9 mouse cellular contexts compared by ENCODE assay signal in the genomic region with DNA sequence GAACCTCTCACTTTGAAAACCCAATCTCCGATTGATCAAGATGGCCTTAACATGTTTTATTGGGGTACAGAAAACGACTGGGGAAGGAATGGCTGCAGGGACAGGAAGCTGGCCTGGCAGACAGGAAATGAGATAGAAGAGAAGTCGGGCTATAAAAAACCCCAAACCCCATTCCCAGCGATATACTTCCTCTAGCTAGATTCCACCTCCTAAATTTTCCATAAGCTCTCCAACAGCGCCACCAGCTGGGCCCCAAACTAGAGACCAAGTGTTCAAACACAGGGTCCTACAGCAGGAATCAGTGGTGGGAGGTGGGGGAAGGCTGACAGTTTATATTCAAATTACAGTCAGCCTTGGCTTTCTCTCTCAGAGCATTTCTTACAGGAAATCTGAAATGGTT. TPM values are rescaled to one million over a fixed set of nuclear protein-coding genes. Genes with fewer than 3 reads are reported as not detected.
A peak's percentile ranks its signal among the peaks of the same experiment; 100 is the strongest.
DNase-seq lines count a peak whose midpoint lies in the region; ATAC-seq and TF ChIP-seq lines count a peak whose summit lies in the region.
"Had no signal": no experiment of that assay in that cellular context is flagged by ENCODE, and none has a peak within 500 bp of the region (broad histone marks: within the 10 kb centered on the region; RNA-seq: fewer than 3 reads in every experiment).

No protein-coding gene starts in this region.

- H3K9ac ChIP-seq in forebrain, embryonic 12.5 days: no peak overlapping the region
- H3K9ac ChIP-seq in forebrain, embryonic 16.5 days (replicated peaks; ENCODE audit: low read depth, low read length): no peak overlapping the region
- H3K9ac ChIP-seq in neural tube, embryonic 15.5 days (replicated peaks): no peak overlapping the region
- no peak overlapping the region for H3K9ac ChIP-seq in hindbrain, postnatal 0 days (replicated peaks; ENCODE audit: low read length)

- WGBS in forebrain, embryonic 12.5 days: 49% methylated on average over 5 of the region's 5 CpGs
- 47% methylated on average over 5 of the region's 5 CpGs for WGBS in forebrain, embryonic 16.5 days
- WGBS in neural tube, embryonic 15.5 days: 54% methylated on average over 5 of the region's 5 CpGs
- WGBS in hindbrain, postnatal 0 days: 51% methylated on average over 5 of the region's 5 CpGs

- intact Hi-C loops in left cerebral cortex, postnatal 10 days (cut with DNase I): no loop called here

- ATAC-seq in forebrain, embryonic 12.5 days (ENCODE audit: low FRiP score): no peak
- no peak for ATAC-seq in forebrain, embryonic 16.5 days
- ATAC-seq in neural tube, embryonic 15.5 days (ENCODE audit: low FRiP score): no peak
- no peak for ATAC-seq in hindbrain, postnatal 0 days

- H3K27me3 ChIP-seq in forebrain, embryonic 12.5 days: no peaks in the 10 kb centered on the region
- no peaks in the 10 kb centered on the region for H3K27me3 ChIP-seq in forebrain, embryonic 16.5 days (replicated peaks; ENCODE audit: control insufficient read depth, insufficient read depth, low read length)
- no peaks in the 10 kb centered on the region for H3K27me3 ChIP-seq in neural tube, embryonic 15.5 days (replicated peaks)
- H3K27me3 ChIP-seq in hindbrain, postnatal 0 days (ENCODE audit: insufficient read depth, low read length): no peaks in the 10 kb centered on the region

- H3K36me3 ChIP-seq in forebrain, embryonic 12.5 days (replicated peaks): no peaks in the 10 kb centered on the region
- no peaks in the 10 kb centered on the region for H3K36me3 ChIP-seq in forebrain, embryonic 16.5 days (ENCODE audit: control insufficient read depth, insufficient read depth)
- H3K36me3 ChIP-seq in neural tube, embryonic 15.5 days: no peaks in the 10 kb centered on the region
- H3K36me3 ChIP-seq in hindbrain, postnatal 0 days (ENCODE audit: insufficient read depth, low read length): no peaks in the 10 kb centered on the region
- H3K36me3 ChIP-seq: G1E had no signal

- no peak for TF ChIP-seq POLR2A in bone marrow macrophage, adult 2 months (IDR thresholded peaks at IDR 0.05; ENCODE audit: borderline replicate concordance, low read depth, low read length)

- no peak overlapping the region for H3K4me3 ChIP-seq in forebrain, embryonic 12.5 days (replicated peaks)
- no peak overlapping the region for H3K4me3 ChIP-seq in forebrain, embryonic 16.5 days (replicated peaks; ENCODE audit: low read length)
- no peak overlapping the region for H3K4me3 ChIP-seq in neural tube, embryonic 15.5 days (replicated peaks)
- no peak overlapping the region for H3K4me3 ChIP-seq in bone marrow macrophage, adult 2 months (ENCODE audit: insufficient read depth, low read length)
- no peak overlapping the region for H3K4me3 ChIP-seq in hindbrain, postnatal 0 days (ENCODE audit: low read length)

- peak; percentile 70 for TF ChIP-seq CTCF in bone marrow macrophage, adult 2 months (IDR thresholded peaks at IDR 0.05; ENCODE audit: low read depth, low read length)
- TF ChIP-seq CTCF in hindbrain, postnatal 0 days (IDR thresholded peaks at IDR 0.05; ENCODE audit: low read depth): peak; percentile 19; the same call in 1 of the 2 replicates

- no peaks in the 10 kb centered on the region for H3K9me3 ChIP-seq in forebrain, embryonic 12.5 days
- H3K9me3 ChIP-seq in forebrain, embryonic 16.5 days (ENCODE audit: control insufficient read depth, low read length): no peaks in the 10 kb centered on the region
- H3K9me3 ChIP-seq in neural tube, embryonic 15.5 days (replicated peaks): no peaks in the 10 kb centered on the region
- H3K9me3 ChIP-seq in hindbrain, postnatal 0 days (ENCODE audit: low read length): no peaks in the 10 kb centered on the region

- 0 out of 2 replicates have a peak overlapping the region, but pooled peaks have one; percentile 15 for H3K4me2 ChIP-seq in forebrain, embryonic 12.5 days
- H3K4me2 ChIP-seq in forebrain, embryonic 16.5 days (ENCODE audit: low read length): no peak overlapping the region
- no peak overlapping the region for H3K4me2 ChIP-seq in neural tube, embryonic 15.5 days
- H3K4me2 ChIP-seq in hindbrain, postnatal 0 days (ENCODE audit: low read depth, low read length): no peak overlapping the region

- DNase-seq in neural tube, embryonic 10.5 days (ENCODE audit: extremely low spot score, low spot score): peak; percentile 34
- peak; percentile 25 for DNase-seq in hindbrain, postnatal 0 days (ENCODE audit: low spot score)
- peak; percentile 1 to 14 for DNase-seq in monocyte, adult 2 months (ENCODE audit: low read depth in 1 of 2, low spot score in 2 of 2)
- no peak for DNase-seq in left cerebral cortex, postnatal 10 days (ENCODE audit: extremely low spot score in 1 of 2, low spot score in 2 of 2)

- H3K4me1 ChIP-seq in forebrain, embryonic 12.5 days: peaks cover 8% of the 10 kb centered on the region; the same call in 1 of the 2 replicates
- H3K4me1 ChIP-seq in forebrain, embryonic 16.5 days (replicated peaks; ENCODE audit: control insufficient read depth, insufficient read depth, low read length): no peaks in the 10 kb centered on the region
- no peaks in the 10 kb centered on the region for H3K4me1 ChIP-seq in neural tube, embryonic 15.5 days
- peaks cover 2% of the 10 kb centered on the region; the same call in 1 of the 2 replicates for H3K4me1 ChIP-seq in bone marrow macrophage, adult 2 months (ENCODE audit: control insufficient read depth, insufficient read depth, low read length)
- H3K4me1 ChIP-seq in hindbrain, postnatal 0 days (ENCODE audit: insufficient read depth, low read length): no peaks in the 10 kb centered on the region

- H3K27ac ChIP-seq in forebrain, embryonic 12.5 days: no peak overlapping the region
- no peak overlapping the region for H3K27ac ChIP-seq in forebrain, embryonic 16.5 days (ENCODE audit: low read length)
- H3K27ac ChIP-seq in neural tube, embryonic 15.5 days (replicated peaks): no peak overlapping the region
- no peak overlapping the region for H3K27ac ChIP-seq in bone marrow macrophage, adult 2 months (ENCODE audit: insufficient read depth, low read depth, low read length)
- no peak overlapping the region for H3K27ac ChIP-seq in hindbrain, postnatal 0 days

RNA-seq across cellular contexts. Expression of a gene that starts 35.8 kb away (rescaled TPM):
- polyA plus RNA-seq in forebrain, embryonic 12.5 days (2016; fragmentation: Nextera tagmentation; extraction: Ambion mirVana): 6.0 and 7.6 TPM in 2 replicates
- polyA plus RNA-seq in forebrain, embryonic 16.5 days (2015; fragmentation: Nextera tagmentation; extraction: Ambion mirVana): 1.8 and 3.3 TPM in 2 replicates
- polyA plus RNA-seq in neural tube, embryonic 15.5 days (2015; fragmentation: Nextera tagmentation; extraction: Ambion mirVana): 5.8 and 5.9 TPM in 2 replicates
- polyA plus RNA-seq in bone marrow macrophage, adult 2 months (2012; ENCODE audit: insufficient read depth, insufficient read length, missing spikeins): 0.32 and 0.57 TPM in 2 replicates
- total RNA-seq in hindbrain, postnatal 0 days (2014; rRNA removed): 6.6 and 6.8 TPM in 2 replicates
- polyA plus RNA-seq in hindbrain, postnatal 0 days (2015; fragmentation: Nextera tagmentation; extraction: Ambion mirVana): 4.7 and 5.0 TPM in 2 replicates
- under 1 TPM; 0.47 to 0.51 TPM for total RNA-seq in left cerebral cortex, postnatal 10 days (2021)
- polyA plus RNA-seq: G1E had no signal

Comparison
In these comparisons a context has a peak if more than half of its experiments do, and no peak if none do; other contexts are left out.
1. DNase-seq: peak in neural tube, embryonic 10.5 days (single experiment), hindbrain, postnatal 0 days (single experiment) and monocyte, adult 2 months (2 of 2); none in left cerebral cortex, postnatal 10 days (0 of 2).